Mouse (Mus musculus) hindbrain, embryonic 10.5 days (tissue): Measurements from ENCODE around the gene Scgb1b17. TPM values are rescaled to one million over a fixed set of nuclear protein-coding genes. Genes with fewer than 3 reads are reported as not detected.
"Not testable (repeated sequence)": the region's sequence is repeated elsewhere in the genome, so short reads cannot be mapped to it uniquely, and the experiment has no call there.

ENCODE experiments used
- DNase-seq: peaks from one replicate; pipeline ENCODE4 v3.0.0-alpha.2; 2017; ENCODE audit warnings: low spot score
- H3K27ac ChIP-seq: fragments of 300-500 bp; sonication (generic); 2 replicates; pipeline ENCODE4 v1.5.1; 2016; ENCODE audit warnings: mild to moderate bottlenecking, moderate library complexity
- H3K27me3 ChIP-seq: fragments of 300-500 bp; sonication (generic); 2 replicates; pipeline ENCODE4 v1.6.1; 2016; ENCODE audit warnings: mild to moderate bottlenecking; ENCODE audit not compliant: poor library complexity, insufficient read depth, severe bottlenecking
- H3K36me3 ChIP-seq: fragments of 300-500 bp; sonication (generic); 2 replicates; pipeline ENCODE4 v1.6.1; 2016; ENCODE audit warnings: mild to moderate bottlenecking, moderate library complexity
- H3K4me1 ChIP-seq: fragments of 300-500 bp; sonication (generic); replicated peaks from 2 replicates; pipeline ENCODE4 v1.6.1; 2016; ENCODE audit warnings: mild to moderate bottlenecking
- H3K4me3 ChIP-seq: fragments of 300-500 bp; sonication (generic); 2 replicates; pipeline ENCODE4 v1.5.1; 2016; ENCODE audit warnings: mild to moderate bottlenecking, moderate library complexity
- H3K9me3 ChIP-seq: fragments of 300-500 bp; sonication (generic); 2 replicates; pipeline ENCODE4 v1.6.1; 2016; ENCODE audit warnings: mild to moderate bottlenecking, moderate library complexity
- polyA plus RNA-seq: library from polyadenylated mRNA; unstranded; fragments of >200 nt; fragmentation: Nextera tagmentation; extraction: Ambion mirVana; gene quantifications from 2 replicates; pipeline ENCODE4 v1.2.1, GENCODE M21; 2016

The Scgb1b17 gene
- not detected in 2 replicates for polyA plus RNA-seq

DNA sequence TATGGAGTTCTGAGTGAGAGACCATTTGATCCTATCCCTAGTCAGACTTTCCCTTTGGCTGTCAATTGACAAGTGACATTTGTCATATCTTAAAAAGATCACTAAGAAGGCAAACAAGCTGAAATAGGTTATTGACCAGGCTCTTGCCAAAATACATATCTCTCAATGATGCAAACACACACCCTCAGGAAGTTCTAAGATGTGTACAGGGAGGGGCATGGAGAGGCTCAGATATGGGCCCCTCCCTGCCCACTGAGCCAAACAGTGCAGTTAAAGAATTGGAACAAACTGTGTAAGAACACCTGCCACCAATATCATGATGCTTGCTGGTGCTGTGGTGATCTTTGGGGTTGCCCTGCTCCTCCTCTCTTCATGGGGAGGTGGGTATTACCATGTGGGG, at the start of gene Scgb1b17:
TSS of gene Scgb1b17 (plus strand) at position 301 of the 400 bp plus-strand sequence.
- H3K4me3 ChIP-seq, H3K36me3 ChIP-seq, H3K27me3 ChIP-seq, DNase-seq, H3K4me1 ChIP-seq, H3K9me3 ChIP-seq, H3K27ac ChIP-seq: not testable (repeated sequence)

DNA sequence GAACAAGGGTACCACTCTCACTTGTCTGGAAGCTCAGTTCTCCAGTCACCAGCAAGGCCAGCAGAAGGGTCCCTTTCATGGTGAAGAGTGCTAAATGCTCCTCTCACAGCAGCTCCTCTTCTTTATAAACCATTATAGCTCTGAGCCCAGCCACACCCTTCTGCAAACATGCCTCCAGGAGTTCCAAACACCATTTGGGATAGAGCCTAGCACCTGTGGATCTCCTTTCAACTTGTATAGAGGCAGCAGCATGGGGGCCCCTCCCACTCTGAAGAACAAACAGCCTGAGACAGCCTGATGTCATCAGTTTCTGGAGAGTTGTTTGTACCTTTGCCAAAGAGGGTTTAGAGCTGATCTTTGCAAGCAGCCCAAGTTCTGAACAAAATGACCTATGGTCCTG, 6.8 kb upstream of the Scgb1b17 start, which contains the start of gene Scgb2b17:
TSS of gene Scgb2b17 (minus strand) at position 101 of the 400 bp plus-strand sequence.
- H3K27me3 ChIP-seq, H3K36me3 ChIP-seq, DNase-seq, H3K27ac ChIP-seq, H3K4me1 ChIP-seq, H3K4me3 ChIP-seq, H3K9me3 ChIP-seq: not testable (repeated sequence)

Other genes starting within 250 kb of the Scgb1b17 start
- gene Scgb2b15, start 233.8 kb upstream of the Scgb1b17 start, polyA plus RNA-seq: not detected in 2 replicates
- gene Scgb1b15, start 226.9 kb upstream of the Scgb1b17 start, polyA plus RNA-seq: not detected in 2 replicates
- gene Scgb2b17, start 6.9 kb upstream of the Scgb1b17 start, polyA plus RNA-seq: not detected in 2 replicates
- not detected in 2 replicates for gene Scgb2b18, start 110.4 kb downstream of the Scgb1b17 start, polyA plus RNA-seq
- not detected in 2 replicates for gene Scgb1b18, start 122.1 kb downstream of the Scgb1b17 start, polyA plus RNA-seq
- not detected in 2 replicates for gene Scgb2b19, start 216.9 kb downstream of the Scgb1b17 start, polyA plus RNA-seq
- gene Scgb1b19, start 223.8 kb downstream of the Scgb1b17 start, polyA plus RNA-seq: not detected in 2 replicates